Mouse (Mus musculus) right cerebral cortex, postnatal 14 days (tissue): Measurements from ENCODE around the gene Rnf144a.
A peak's percentile ranks its signal among the peaks of the same experiment; 100 is the strongest.
"Not testable (repeated sequence)": the region's sequence is repeated elsewhere in the genome, so short reads cannot be mapped to it uniquely, and the experiment has no call there.

ENCODE experiments used
- DNase-seq: peaks from one replicate; pipeline ENCODE4 v3.0.0; 2022

The Rnf144a gene

GRCm38 (mm10) chr12:26415104-26415771 is at the start of gene Rnf144a:
Gene Rnf144a, minus strand, starts transcription at chr12:26415254.
- DNase-seq: peak; percentile 97

- DNase-seq: no peak
These were observed 45.0 kb upstream of the Rnf144a start for GRCm38 (mm10) chr12:26460091-26460490.

- DNase-seq: peak; percentile 14
These were observed 41.1 kb upstream of the Rnf144a start, which contains the start of gene Rsad2 for GRCm38 (mm10) chr12:26456028-26456698. Gene Rsad2, minus strand, starts transcription at chr12:26456452.

GRCm38 (mm10) chr12:26454682-26455081 is 39.6 kb upstream of the Rnf144a start:
- DNase-seq: no peak

- DNase-seq: no peak
These were observed 37.9 kb upstream of the Rnf144a start for GRCm38 (mm10) chr12:26452951-26453350.

GRCm38 (mm10) chr12:26451150-26451549 is 36.1 kb upstream of the Rnf144a start:
- no peak for DNase-seq

- no peak for DNase-seq
These were observed 34.4 kb upstream of the Rnf144a start for GRCm38 (mm10) chr12:26449483-26449882.

- no peak for DNase-seq
These were observed 31.5 kb upstream of the Rnf144a start for GRCm38 (mm10) chr12:26446377-26447045.

GRCm38 (mm10) chr12:26444511-26444910 is 29.5 kb upstream of the Rnf144a start:
- DNase-seq: no peak

- peak; percentile 81 for DNase-seq
These were observed 29.0 kb upstream of the Rnf144a start for GRCm38 (mm10) chr12:26444054-26444453.

GRCm38 (mm10) chr12:26439366-26439765 is 24.3 kb upstream of the Rnf144a start:
- no peak for DNase-seq

GRCm38 (mm10) chr12:26437950-26438349 is 22.9 kb upstream of the Rnf144a start:
- no peak for DNase-seq

- DNase-seq: no peak
These were observed 21.3 kb upstream of the Rnf144a start for GRCm38 (mm10) chr12:26436334-26436733.

- not testable (repeated sequence) for DNase-seq
These were observed 13.7 kb upstream of the Rnf144a start for GRCm38 (mm10) chr12:26428771-26429170.

- no peak for DNase-seq
These were observed 9.8 kb upstream of the Rnf144a start for GRCm38 (mm10) chr12:26424841-26425240.

- no peak for DNase-seq
These were observed 3.3 kb upstream of the Rnf144a start for GRCm38 (mm10) chr12:26418322-26418721.

GRCm38 (mm10) chr12:26416636-26417295 is 1.7 kb upstream of the Rnf144a start:
- no peak for DNase-seq

- DNase-seq: no peak
These were observed 477 bp downstream of the Rnf144a start for GRCm38 (mm10) chr12:26414451-26415103.

- DNase-seq: no peak
These were observed 1.1 kb downstream of the Rnf144a start for GRCm38 (mm10) chr12:26413961-26414411.

- no peak for DNase-seq
These were observed 2.3 kb downstream of the Rnf144a start for GRCm38 (mm10) chr12:26412802-26413201.

- no peak for DNase-seq
These were observed 3.1 kb downstream of the Rnf144a start for GRCm38 (mm10) chr12:26411841-26412450.

GRCm38 (mm10) chr12:26410443-26410842 is 4.6 kb downstream of the Rnf144a start:
- no peak for DNase-seq
